In genomic region chr1:183653878-183654277, GRCm38 (mm10) we compare ENCODE assay signal across 21 mouse cellular contexts.
DNase-seq lines count a peak whose midpoint lies in the region; TF ChIP-seq lines count a peak whose summit lies in the region.
"Had no signal": no experiment of that assay in that cellular context is flagged by ENCODE, and none has a peak within 500 bp of the region (broad histone marks: within the 10 kb centered on the region; RNA-seq: fewer than 3 reads in every experiment).

No protein-coding gene starts in this region.

- peak; percentile 24 to 85 for DNase-seq in adrenal gland, adult (ENCODE audit: inconsistent age in 2 of 2, low spot score in 1 of 2)
- DNase-seq in adrenal gland, postnatal 4 days (ENCODE audit: low spot score in 2 of 2): no peak
- peak; percentile 23 for DNase-seq in adrenal gland, postnatal 14 days
- no peak for DNase-seq in adrenal gland, adult 8-10 months
- DNase-seq in spleen, adult 12 weeks (ENCODE audit: low spot score): no peak
- DNase-seq: B cell, adult 2 months; cerebellum, adult 11-12 months; cerebellum, adult 9-10 months; cerebellum, postnatal 14 days; gastrocnemius, postnatal 10 days; gastrocnemius, postnatal 36 days; heart, adult 2 months; heart, postnatal 14 days; heart, postnatal 4 days; kidney, adult 18-20 months had no signal

- no peaks in the 10 kb centered on the region for H3K36me3 ChIP-seq in myocyte (ENCODE audit: control insufficient read depth, insufficient read depth)
- H3K36me3 ChIP-seq: forebrain, embryonic 10.5 days; heart, embryonic 10.5 days; heart, embryonic 13.5 days had no signal

- no peaks in the 10 kb centered on the region for H3K27me3 ChIP-seq in myocyte (ENCODE audit: control insufficient read depth, insufficient read depth, insufficient read length)
- H3K27me3 ChIP-seq: forebrain, embryonic 13.5 days; heart, embryonic 13.5 days had no signal

- no peak for TF ChIP-seq POLR2A in myocyte (IDR thresholded peaks at IDR 0.05; ENCODE audit: insufficient read length, low read depth)

- H3ac ChIP-seq in myocyte (ENCODE audit: control insufficient read depth, insufficient read length): no peak overlapping the region

- H3K4me3 ChIP-seq in myocyte: no peak overlapping the region
- H3K4me3 ChIP-seq: forebrain, embryonic 10.5 days; forebrain, embryonic 13.5 days; heart, adult 2 months; heart, embryonic 10.5 days; heart, embryonic 13.5 days had no signal

- H3K79me2 ChIP-seq in myocyte (ENCODE audit: control insufficient read depth, insufficient read depth): no peaks in the 10 kb centered on the region

- no peak overlapping the region for H3K4me2 ChIP-seq in myocyte (ENCODE audit: low read depth)
- H3K4me2 ChIP-seq: forebrain, embryonic 13.5 days; heart, embryonic 13.5 days; hindbrain, embryonic 14.5 days had no signal

TF ChIP-seq in myocyte, 11 proteins besides CTCF, POLR2A, EP300 and RAD21:
- no peak for TF ChIP-seq USF1 (IDR thresholded peaks at IDR 0.05; ENCODE audit: low read depth)
- TF ChIP-seq TCF3 (IDR thresholded peaks at IDR 0.05; ENCODE audit: insufficient read length, low read depth): no peak
- peak; percentile 47; the same call in 1 of the 2 replicates for TF ChIP-seq CEBPB (IDR thresholded peaks at IDR 0.05; ENCODE audit: insufficient read depth, poor library complexity, severe bottlenecking)
- TF ChIP-seq TCF12 (IDR thresholded peaks at IDR 0.05; ENCODE audit: insufficient read depth, poor library complexity, severe bottlenecking): no peak

Comparison
In these comparisons a context has a peak if more than half of its experiments do, and no peak if none do; other contexts are left out.
1. DNase-seq: peak in adrenal gland, adult (2 of 2) and adrenal gland, postnatal 14 days (single experiment); none in adrenal gland, postnatal 4 days (0 of 2), adrenal gland, adult 8-10 months (single experiment) and spleen, adult 12 weeks (single experiment).